Mouse (Mus musculus) mouse trophoblast stem cell (cell line): Measurements from ENCODE around the gene Bag1.

ENCODE experiments used
- in situ Hi-C, 2 experiments: fragments of 300-500 bp; cut with MseI, MboI; formaldehyde crosslinking; loops; 2 replicates in 1 of 2; 3 replicates in 1 of 2; pipeline ENCODE4 v1.15.1; 2025

Gene Bag1

DNA sequence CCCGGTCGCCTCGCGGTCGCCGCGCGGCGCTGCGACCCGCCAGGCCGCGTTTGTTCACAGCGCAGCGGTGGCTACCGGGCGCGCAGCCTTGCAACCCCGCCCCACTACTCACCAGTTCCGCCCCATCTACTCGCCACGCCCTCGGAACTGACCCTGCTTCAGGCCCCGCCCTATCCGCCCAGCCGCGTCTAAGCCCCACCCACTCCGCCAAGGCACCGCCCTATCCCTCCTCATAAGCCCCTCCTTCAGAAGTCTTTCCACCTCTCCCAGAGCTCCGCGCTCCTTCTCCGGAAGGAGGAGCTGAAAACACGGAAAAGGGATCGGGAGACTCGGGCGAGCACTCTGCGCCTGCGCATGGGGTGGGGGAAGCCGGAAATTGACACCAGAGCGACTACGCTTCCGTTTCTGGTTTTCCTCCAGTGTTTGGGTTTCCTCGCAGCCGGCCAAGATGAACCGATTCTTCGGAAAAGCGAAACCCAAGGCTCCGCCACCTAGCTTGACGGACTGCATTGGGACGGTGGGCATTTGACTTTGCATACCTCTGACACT, at the start of gene Bag1, which contains the start of gene Chmp5:
Gene Bag1, minus strand, starts transcription at position 135 of the 549 bp plus-strand sequence.
Gene Chmp5, plus strand, starts transcription at position 248 of the 549 bp plus-strand sequence.
- in situ Hi-C loops, result no loop called here

DNA sequence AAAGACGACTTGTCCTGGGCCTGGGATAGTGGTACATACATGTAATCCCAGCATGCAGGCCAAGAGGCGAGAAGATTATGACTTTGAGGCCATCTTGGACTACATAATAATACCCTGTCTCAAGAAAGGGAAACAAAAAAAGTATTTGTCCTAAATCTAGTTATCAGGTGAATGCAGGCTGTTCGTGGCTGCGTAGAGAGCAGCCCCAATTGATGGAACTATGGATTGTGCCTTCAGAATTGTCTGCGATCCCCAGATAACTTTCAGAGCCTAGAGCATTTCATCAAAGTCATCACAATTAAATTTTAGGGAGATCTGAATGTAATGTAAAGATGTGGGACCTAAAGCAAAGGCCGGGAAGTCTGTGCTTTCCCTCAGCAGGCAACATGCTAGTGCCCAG, 48.2 kb upstream of the Bag1 start:
- in situ Hi-C loops, result no loop called here

DNA sequence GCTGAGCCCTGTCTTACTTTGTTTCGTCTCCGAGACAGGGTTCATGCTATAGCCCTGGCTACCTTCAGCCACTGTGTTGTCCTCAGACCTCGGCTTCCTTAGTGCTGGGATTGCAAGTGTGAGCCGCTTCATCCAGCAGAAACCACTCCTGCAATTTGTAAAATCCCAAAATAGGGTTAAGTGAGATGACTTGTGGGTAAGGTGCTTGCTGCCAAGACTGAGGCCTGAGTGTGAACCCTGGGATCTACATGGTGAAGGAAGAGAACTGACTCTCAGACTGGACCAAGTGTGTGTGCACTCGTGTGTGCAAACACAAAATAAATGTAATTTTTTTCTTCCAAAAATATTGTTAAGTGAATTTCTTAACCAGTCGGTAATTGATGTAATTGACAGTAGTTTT, 41.5 kb upstream of the Bag1 start:
- in situ Hi-C loops, result no loop called here

DNA sequence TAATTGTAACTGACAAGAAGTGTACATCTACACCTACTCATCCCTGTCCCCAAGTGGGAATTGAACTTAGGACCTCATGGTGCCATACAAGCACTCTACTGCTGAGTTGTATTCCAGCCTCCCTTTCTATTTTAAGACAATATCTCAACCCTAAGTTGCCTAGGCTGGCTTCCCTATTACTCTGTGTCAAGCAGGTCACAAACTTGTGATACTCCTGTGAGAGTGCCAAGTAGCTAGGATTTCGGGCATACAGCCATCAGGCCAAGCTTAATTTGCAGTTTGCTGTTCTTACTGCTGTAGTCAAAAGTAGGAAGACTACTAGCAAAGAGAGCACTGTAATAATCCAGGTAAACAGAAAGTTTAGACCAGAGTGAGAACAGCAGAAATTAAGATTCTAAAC, 35.6 kb upstream of the Bag1 start:
- in situ Hi-C loops, result no loop called here

DNA sequence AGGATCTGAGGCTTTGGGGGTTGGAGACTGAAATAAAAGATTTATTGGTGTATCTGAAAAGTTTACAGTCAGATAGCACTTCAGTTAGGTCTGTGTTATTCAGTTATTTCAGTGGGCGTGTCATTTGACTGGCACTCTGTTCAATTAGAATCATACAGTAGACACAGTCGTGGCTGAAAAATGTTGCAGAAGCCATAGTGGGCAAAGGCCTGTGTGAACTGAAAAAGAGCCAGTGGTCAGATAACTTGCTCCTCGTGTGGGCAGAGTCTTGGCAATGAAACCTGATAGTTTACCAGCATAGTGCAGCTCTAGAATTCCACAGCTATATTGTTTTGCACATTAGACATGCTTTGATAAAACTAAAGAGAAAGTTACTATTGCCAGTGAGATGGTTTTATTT, 34.4 kb upstream of the Bag1 start:
- in situ Hi-C loops, result no loop called here

DNA sequence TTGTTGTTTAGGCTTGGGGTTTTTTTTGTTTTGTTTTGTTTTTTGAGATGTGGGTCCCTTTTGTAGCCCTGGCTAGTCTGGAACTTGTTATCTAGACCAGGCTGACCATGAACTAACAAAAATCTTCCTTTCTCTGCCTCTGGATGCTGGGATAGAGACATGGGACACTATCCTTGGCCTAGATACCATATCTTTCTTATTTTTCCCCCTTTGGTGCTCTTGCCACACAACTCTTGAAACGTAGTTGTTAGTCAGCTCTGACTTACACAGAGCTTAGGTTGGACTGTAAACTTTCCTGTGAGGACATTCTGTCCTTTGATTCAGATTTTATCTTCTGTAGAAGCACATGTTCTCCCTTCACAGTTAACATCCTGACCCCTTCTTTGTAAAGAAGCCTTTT, 31.3 kb upstream of the Bag1 start:
- in situ Hi-C loops, result no loop called here

DNA sequence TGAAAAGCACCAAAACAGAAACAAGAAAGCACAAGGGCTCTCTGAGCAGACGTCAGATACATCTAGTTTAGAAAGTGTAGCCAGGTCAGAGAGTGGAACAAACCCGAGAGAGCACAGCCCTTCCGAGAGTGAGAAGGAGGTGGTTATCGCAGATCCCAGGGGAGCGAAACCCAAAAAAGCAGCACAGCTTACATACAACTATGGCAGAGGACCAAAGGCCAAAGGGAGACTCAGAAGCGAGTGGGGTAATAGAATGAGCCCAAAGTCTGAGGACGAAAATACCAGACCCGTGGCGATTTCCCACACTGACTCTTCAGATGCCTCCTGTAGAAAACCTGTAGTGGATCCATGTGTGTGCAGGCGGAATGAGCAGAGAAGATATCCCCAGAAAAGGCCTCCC, 28.6 kb upstream of the Bag1 start:
- in situ Hi-C loops, result no loop called here

DNA sequence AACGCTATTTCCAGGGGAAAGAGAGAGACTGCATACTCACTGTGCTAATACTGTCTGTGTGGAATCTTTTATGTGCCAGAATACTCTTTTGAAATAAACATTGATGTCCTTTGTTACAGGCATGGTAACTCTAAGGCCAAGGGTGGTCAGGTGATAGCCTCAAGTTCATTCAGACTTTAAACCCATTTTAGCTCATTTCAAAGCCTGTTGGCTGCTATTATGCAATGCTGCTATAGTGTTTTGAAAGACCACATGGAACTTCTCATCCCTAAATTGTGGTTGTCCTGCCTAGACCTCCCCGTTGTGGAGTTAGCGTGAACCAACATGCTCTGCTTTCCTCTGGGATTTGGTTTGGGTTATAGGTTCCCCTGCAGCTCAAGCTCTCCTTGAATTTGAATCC, 27.6 kb upstream of the Bag1 start:
- in situ Hi-C loops, result no loop called here

DNA sequence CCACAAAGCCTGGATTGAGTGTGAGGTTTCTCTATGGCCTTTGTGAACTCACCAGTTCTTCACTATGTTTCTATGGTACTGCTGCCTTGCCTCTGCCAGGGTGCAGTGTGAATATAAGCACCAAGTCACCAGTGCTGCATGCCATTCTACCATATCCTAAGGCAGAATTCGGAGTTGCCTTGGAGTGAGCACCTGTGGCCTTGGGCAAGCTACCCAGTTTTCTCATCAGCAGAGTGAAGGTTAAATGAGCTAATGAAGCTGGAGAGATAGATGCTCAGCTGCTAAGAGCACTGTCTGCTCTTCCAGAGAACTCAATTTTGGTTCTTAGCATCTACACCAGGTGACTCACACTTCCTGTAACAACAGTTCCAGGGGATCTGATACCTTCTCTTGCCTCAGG, 25.9 kb upstream of the Bag1 start:
- in situ Hi-C loops, result no loop called here

DNA sequence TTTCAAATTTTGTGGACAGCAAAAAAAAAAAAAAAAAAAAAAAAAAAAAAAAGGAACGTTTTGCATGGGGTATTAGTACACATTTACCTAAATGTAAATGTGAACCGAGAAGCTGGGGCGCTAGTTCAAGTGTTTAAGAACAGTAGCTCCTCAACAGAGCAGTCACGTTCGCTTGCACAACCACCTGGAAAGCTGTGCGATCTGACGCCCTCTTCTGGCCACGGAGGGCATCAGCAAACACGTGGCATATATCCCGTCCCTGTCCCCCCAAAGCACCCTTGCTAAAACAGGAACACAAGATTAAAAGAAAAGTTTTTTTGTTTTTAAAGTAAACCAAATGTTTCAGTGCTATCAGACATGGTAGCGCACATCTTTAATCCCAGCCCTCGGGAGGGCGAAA, 23.6 kb upstream of the Bag1 start:
- in situ Hi-C loops, result no loop called here

DNA sequence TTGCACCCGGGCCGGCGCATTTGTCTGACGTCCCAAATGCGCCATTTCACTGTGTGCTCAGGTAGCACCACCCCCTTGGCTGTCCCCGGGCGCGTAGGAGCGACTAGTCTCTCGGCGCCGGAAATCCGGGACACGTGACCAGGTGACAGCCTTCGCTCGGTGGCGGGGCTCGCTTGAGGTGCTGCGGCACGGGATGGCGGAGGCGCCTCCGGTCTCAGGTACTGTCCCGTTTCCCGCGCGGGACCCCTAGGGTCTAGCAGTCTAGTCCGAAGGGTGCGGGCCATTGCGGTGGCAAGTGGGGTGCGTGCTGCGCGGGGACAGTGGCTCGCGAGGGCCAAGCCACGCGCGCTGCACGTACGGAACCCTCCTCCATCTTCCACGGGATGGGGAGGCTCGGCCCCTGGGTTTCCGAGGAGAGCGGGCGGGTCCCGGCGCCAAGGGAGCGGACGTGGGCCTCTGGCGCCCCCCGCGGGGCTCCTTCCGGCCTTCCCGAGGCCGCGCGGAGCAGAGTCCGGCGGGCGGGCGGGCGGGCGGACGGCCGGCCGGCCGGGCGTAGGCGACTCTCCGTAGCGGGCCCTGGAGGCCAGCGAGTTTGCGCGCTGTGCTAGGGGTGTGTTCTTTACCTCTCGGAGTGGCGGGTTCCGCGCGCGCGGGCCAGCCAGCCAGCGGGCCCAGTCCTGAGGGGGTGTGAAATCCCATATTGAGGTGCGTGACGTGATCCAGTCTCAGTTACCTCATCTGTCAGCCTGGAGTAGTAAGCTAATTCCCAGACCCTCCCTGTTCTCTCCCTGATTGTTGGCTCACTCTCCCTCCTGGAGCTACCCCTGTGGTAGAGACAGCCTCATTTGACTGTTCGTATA, 23.0 kb upstream of the Bag1 start, which contains the start of gene Nfx1:
Gene Nfx1, plus strand, starts transcription at position 65 of the 860 bp plus-strand sequence.
- in situ Hi-C loops, result no loop called here

DNA sequence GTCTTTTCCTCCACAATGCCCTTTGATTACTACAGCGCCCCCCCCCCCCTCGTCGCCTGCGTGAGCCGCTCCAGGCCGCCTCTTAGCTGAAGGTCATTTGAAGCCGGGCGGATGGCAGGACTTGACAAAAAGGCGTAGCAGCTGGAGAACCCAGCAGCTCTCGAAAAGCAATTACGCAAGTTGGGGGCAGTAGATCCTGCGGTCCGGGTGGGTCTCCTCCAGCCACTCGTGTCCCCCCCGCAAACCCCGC, 22.4 kb upstream of the Bag1 start:
- in situ Hi-C loops, result no loop called here

DNA sequence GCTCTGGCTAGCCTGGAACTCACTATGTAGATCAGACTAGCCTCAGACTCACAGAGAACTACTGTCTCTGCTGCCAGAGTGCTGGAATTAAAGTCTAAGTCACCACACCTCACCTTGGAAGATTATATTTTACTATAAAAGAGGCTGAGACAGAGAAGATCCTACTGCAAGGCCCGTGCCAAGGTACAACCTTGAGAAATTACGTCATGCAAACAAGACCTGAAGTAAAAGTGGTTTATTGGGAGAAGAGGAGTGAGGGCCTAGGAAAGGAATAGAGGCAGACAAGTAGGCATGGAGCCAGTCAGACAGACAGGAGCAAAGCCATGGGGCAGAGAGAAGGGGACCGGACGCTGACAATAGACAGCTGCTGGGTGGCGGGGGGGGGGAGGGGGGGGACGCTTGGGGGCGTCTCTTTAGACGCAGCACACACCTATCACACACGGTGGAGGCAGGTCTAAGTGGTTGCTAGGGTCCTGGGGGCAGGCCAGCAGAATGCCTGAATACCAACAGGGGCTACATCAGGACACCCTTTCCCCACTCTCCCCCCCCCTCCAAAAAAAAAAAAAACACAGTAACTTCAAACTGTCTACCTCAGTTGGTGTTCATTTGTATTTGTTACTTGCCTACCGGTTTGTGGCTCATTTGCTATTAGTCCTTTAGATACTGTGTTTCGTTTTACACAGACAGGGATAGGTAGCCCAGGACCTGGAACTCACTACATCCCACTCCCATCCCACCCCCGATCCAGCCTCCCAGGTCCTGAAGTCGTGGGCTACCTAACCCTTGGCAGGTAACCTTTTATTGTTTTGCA, 21.9 kb upstream of the Bag1 start:
- in situ Hi-C loops, result no loop called here

DNA sequence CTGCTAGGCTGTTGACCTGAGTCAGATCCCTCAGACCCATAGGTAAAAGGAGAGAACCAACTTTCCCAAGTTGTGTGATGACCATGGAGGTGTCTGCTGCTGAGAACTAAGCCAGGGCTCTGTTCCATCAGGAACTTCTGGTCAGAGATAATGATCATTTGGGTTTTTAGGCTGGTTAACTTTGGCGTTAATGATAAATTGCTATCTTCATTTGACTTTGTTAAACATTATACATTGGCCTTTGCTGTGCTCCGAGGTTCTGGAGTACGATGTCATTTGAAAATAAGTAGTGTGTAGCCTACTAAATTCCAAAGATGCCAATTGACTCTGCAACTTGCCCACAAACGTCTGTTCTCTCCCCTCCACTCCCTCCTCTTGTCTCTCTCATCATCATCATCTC, 21.1 kb upstream of the Bag1 start:
- in situ Hi-C loops, result no loop called here

DNA sequence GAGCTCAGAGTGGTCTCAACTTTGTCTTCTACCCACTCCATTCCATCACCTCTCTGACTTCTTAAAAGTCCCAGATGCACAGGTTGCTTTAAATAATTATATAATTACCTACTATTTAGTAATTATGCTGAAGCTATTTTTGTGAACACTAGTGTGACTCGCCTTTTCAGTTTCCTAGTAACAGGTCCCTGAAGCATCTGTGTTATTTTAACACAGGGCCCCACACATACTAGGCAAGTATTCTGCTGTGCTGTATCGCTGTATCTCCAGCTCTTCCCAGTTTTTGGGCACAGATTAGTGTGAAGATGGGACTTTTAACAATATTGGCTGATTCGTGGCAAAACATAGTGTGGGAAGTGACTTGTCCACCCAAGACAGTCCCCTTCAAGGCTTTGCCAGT, 15.4 kb upstream of the Bag1 start:
- in situ Hi-C loops, result no loop called here

DNA sequence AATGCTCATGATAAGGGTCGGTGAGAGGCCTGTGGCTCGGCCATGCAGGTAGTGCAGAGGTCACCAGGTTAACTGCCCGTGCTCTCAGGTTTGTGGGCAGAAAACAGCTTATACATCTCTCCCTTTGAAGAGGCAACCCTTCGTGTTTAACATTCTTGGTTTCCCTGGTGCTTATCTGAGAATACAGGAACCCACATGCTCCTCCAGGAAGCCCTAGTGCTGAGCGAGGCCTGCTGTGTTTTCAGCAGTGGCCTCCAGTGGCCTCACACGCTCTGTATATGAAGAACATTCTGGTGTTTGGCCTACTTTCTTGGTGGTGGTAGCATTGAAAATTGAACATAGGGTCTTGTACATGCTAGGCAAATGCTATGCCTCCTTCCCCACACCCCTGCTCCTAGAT, 7.8 kb upstream of the Bag1 start:
- in situ Hi-C loops, result no loop called here

DNA sequence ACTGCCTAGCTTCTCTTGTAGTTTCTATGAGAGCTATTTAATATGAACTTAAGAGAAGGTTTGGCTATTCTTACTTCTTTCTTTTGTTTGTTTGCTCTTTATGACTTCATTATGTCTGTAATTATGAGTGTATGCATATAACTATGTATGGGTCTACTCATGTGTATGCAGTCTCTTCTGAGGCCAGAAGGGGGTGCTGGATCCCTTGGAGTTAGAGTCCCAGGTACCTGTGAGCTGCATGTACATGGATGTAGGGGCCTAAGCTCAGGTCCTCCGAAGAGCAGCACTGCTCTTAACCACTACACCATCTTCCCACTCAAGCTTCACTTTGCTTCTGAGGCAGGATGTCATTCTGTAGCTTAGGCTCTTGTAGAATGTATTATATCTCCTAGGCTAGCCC, 5.4 kb upstream of the Bag1 start:
- in situ Hi-C loops, result no loop called here

DNA sequence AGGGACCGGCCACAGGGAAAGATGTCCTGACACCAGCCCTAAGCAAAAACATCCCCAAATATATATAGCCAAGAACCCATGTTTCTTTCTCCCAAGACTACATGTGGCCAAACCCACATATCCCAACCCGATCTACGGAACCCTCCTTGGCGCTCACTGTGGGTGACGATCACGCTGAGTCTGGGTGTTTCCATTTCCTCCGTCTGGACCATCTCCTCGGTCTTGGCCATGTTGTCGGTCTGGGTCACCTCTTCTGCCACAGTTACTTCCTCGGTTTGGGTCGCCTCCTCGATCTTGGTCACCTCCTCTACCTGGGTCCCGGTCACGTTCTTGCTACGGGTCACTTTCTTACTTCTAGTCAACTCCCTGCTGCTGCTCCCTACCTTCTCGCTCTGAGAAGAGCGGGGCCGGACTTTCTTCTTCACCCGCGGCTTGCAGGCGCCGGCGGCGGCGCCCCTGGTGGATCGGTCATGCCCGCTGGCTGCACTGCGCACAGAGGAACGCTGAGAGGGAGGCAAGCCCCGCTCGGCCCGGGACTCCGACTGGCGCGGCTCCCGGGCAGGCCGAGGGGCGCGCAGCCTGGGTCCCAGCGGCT, 432 bp downstream of the Bag1 start:
- in situ Hi-C loops, result no loop called here

DNA sequence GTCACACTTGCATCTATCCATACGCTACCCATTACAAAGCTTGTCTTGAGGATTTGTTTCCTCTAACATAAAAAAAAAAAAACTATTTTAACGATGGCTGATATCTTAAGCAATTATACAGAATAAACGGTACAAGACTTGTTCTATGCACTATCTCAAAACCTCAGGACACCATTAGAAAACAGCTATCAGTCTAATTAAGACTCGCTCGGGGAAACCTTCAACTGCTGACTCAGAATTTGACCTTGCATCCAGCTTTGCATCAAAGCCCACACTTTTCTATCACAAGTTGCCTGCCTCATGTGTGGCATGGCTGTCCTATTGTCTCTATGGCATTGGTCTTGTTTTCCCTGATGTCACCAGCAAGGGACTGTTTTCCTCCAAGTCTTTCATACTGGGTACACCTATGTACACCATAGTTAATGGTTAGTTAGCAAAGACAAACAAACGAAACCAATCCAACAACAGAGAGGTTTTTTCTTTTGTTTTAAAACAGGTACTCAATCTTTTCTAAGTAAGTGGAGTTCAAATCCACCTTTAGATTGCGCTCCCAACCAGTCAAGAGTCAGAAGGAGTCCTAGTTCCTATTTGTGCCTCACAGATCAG, 1.5 kb downstream of the Bag1 start:
- in situ Hi-C loops, result no loop called here

DNA sequence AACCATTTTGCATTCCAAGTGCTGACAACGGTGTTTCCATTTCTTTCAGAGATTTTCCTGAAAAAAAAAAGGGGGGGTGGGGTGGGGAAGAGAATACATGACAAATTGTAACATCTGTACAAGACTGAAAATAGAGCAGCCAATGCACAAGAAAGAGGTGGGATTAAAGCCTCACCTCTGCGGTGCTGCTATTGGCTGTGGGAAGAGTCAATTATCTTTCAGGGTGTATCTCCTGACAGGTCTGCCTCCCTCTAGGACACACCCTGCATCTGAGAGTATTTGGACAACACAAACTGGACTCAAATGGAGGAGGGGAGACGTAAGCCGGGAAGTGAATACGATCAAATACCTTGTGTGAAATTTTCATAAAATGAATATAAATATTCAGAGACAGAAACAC, 4.4 kb downstream of the Bag1 start:
- in situ Hi-C loops, result no loop called here

DNA sequence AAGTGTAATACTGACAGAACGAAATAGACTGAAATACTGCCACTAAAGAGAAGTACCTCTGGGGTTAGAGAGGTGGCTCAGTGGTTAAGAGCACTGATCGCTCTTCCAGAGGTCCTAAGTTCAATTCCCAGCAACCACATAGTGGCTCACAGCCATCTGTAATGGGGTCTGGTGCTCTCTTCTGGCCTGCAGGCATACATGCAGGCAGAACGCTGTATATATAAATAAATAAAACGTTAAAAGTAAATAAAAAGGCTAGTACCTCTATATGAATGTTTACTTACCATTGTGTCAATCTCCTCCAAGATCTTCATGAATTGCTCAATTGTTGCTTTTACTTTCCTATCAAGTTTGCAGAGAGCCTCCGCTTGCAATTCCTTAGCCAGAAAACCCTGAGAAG, 9.3 kb downstream of the Bag1 start:
- in situ Hi-C loops, result no loop called here

DNA sequence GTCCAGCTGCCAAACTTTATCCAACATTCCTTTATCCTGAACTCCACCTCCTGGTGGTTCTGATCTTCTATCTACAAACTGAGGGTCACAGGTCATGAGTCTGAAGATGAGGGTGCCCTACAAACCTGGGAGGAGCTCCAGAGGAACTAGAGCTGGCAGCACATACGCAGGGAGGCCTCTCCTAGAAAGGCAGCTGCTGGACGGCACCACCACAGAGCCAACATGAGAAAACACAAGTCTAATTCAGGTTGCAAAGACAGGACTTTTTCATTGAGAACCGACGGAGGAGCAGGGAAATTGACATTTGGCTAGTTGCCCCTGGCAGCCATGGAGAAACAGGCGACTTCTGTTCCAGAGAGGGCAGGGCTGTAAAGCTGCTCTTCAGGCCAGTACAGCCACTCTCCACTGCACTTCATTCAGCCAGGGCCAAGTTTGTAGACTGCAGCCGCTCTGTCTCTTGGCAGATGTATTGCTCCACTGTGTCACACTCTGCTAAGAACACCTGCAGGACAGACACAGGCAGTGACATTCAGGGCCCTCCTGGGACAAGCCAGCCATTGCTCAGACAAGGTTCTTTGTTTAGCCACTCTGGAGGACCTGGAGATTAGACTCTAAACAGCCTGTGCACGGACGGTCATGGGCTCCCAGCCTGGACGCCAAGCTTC, 11.8 kb downstream of the Bag1 start:
- in situ Hi-C loops, result no loop called here
